Mouse (Mus musculus) kidney, embryonic 15.5 days (tissue): ENCODE measurements around the gene Tyk2. TPM values are rescaled to one million over a fixed set of nuclear protein-coding genes. Genes with fewer than 3 reads are reported as not detected.

ENCODE experiments used
- ATAC-seq: fragments of 200-750 bp; cut with Nextera tagmentation; replicated peaks from 2 replicates; pipeline ENCODE4 v1.8.0; 2017; ENCODE audit warnings: moderate TSS enrichment; ENCODE audit not compliant: low FRiP score
- H3K27ac ChIP-seq: fragments of 300-500 bp; sonication (generic); 2 replicates; pipeline ENCODE4 v1.5.1; 2015; ENCODE audit warnings: mild to moderate bottlenecking, inconsistent platforms
- H3K27me3 ChIP-seq: fragments of 300-500 bp; sonication (generic); 2 replicates; pipeline ENCODE4 v1.6.1; 2015; ENCODE audit warnings: inconsistent platforms
- H3K36me3 ChIP-seq: fragments of 300-500 bp; sonication (generic); 2 replicates; pipeline ENCODE4 v1.6.1; 2015; ENCODE audit warnings: inconsistent platforms
- H3K4me1 ChIP-seq: fragments of 300-500 bp; sonication (generic); 2 replicates; pipeline ENCODE4 v1.6.1; 2015; ENCODE audit warnings: inconsistent platforms
- H3K4me2 ChIP-seq: fragments of 300-500 bp; sonication (generic); 2 replicates; pipeline ENCODE4 v1.6.1; 2015; ENCODE audit warnings: moderate library complexity, mild to moderate bottlenecking, inconsistent platforms
- H3K4me3 ChIP-seq: fragments of 300-500 bp; sonication (generic); replicated peaks from 2 replicates; pipeline ENCODE4 v1.5.1; 2015; ENCODE audit warnings: mild to moderate bottlenecking, inconsistent platforms
- H3K9ac ChIP-seq: fragments of 300-500 bp; sonication (generic); 2 replicates; pipeline ENCODE4 v1.6.1; 2015; ENCODE audit warnings: mild to moderate bottlenecking, inconsistent platforms
- H3K9me3 ChIP-seq: fragments of 300-500 bp; sonication (generic); replicated peaks from 2 replicates; pipeline ENCODE4 v1.6.1; 2016; ENCODE audit warnings: inconsistent platforms
- WGBS: fragments of 180-500 bp; shearing (Covaris S2); methylation state at CpG from one replicate; pipeline ENCODE4 v1.1.7; 2015; ENCODE audit warnings: mixed read lengths; 5-methylcytosine and 5-hydroxymethylcytosine counted together
- microRNA-seq: library from miRNA; unstranded; fragments of <30 nt; microRNA quantifications from one replicate; pipeline ENCODE4, GENCODE M21; 2016
- polyA plus RNA-seq: library from polyadenylated mRNA; unstranded; fragments of >200 nt; fragmentation: Nextera tagmentation; extraction: Ambion mirVana; gene quantifications from 2 replicates; pipeline ENCODE4 v1.2.1, GENCODE M21; 2015

Tyk2 gene
- polyA plus RNA-seq, 1 experiment from 2014 or later, result 15.5 TPM

GRCm38 (mm10) chr9:21074173-21074572 is 56.9 kb downstream of the Tyk2 start:
- H3K9me3 ChIP-seq, result no peaks in the 10 kb centered on the region
- 0 out of 2 replicates have a peak overlapping the region, but pooled peaks have one; percentile 80 for H3K27ac ChIP-seq
- WGBS, result 80% methylated on average over 1 of the region's 1 CpGs
- no peak overlapping the region for H3K9ac ChIP-seq
- H3K4me1 ChIP-seq, result peaks cover 18% of the 10 kb centered on the region
- no peak overlapping the region for H3K4me3 ChIP-seq
- peaks cover 74% of the 10 kb centered on the region for H3K36me3 ChIP-seq
- H3K27me3 ChIP-seq, result no peaks in the 10 kb centered on the region
- ATAC-seq, result no peak
- no peak overlapping the region for H3K4me2 ChIP-seq

DNA sequence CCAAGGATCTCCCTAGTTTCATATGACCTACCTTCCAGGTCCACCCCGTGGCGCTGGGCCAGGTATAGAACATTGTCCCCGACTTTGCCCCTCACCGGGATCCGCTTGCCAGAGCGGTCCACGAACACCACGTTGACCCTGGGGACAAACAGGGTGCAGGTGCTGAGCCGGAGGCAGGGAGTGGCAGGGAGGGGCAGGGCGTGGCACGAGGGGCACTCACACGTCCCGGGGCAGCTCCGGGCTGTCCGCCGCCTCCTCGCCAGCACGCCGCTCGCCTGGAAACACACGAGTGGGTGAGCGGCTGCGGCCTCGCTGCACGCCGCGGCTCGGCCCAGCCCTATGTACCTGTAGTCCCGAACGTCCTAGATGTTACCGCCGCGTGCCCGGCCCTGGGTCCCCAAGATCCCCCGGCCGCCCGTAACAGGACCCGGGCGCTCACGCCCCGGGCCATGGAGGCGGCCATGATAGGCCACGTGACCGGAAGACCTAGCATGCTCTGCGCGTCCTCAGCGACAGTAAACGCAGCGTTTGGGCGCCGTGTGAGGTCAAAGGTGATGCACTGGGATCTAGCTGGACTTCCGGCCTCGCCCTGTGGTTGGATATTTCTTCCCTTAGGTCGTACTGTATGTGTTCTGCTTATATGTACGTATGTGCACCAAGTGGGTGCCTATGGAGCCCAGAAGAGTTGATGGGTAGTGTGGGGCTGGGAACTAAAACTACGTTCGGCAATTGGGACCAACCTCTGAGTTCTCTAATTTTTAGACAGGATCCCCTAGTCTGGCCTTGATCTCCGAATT is 57.8 kb downstream of the Tyk2 start, which contains the start of the genes Gm49373 and Fdx1l:
TSS of gene Gm49373 (minus strand) at position 53 of the 797 bp plus-strand sequence.
TSS of gene Fdx1l (minus strand) at position 571 of the 797 bp plus-strand sequence.
- Histone ChIP-seq H3K27ac (peak within 1 kb of the TSS; percentile 80), H3K4me3 (peak within 1 kb of the TSS; percentile 95), H3K4me2 (peak within 1 kb of the TSS; percentile 87), H3K36me3 (peaks cover 69% of the 10 kb centered on the region), H3K9ac (peak within 1 kb of the TSS; percentile 89), H3K27me3 (no peaks in the 10 kb centered on the region), H3K4me1 (peaks cover 18% of the 10 kb centered on the region), H3K9me3 (no peaks in the 10 kb centered on the region)
- ATAC-seq, result peak; percentile 94
- WGBS, result 2% methylated on average over 58 of the region's 58 CpGs

DNA sequence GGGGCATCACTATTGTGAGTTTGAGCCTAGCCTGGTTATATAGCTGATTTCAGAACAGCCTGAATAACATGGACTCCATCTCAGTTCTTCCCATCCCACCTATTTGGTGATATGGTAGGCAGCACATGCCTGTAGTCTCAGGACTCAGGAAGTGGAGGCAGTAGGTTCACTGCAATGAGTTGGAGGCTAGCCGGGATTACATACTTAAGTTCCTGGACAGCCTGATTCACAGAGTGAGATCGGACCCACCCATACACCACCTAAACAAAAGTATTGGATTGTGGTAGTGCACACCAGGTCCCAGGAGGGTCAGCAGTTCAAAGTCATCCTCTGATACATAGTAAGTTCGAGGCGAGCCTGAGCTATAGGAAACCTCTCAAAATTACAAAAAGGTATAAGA is 58.4 kb downstream of the Tyk2 start:
- H3K4me1 ChIP-seq, result peaks cover 18% of the 10 kb centered on the region
- no peaks in the 10 kb centered on the region for H3K9me3 ChIP-seq
- H3K36me3 ChIP-seq, result peaks cover 69% of the 10 kb centered on the region
- ATAC-seq, result 0 out of 2 replicates have a peak, but pooled peaks have one; percentile 7
- WGBS, result 12% methylated on average over 4 of the region's 4 CpGs
- peak overlapping the region; percentile 80 for H3K27ac ChIP-seq
- peak overlapping the region; percentile 89 for H3K9ac ChIP-seq
- no peaks in the 10 kb centered on the region for H3K27me3 ChIP-seq
- H3K4me3 ChIP-seq, result peak overlapping the region; percentile 95
- peak overlapping the region; percentile 87 for H3K4me2 ChIP-seq

- Histone ChIP-seq H3K9me3 (no peaks in the 10 kb centered on the region), H3K4me3 (no peak within 1 kb of the TSS), H3K9ac (no peak within 1 kb of the TSS), H3K4me1 (peaks cover 5% of the 10 kb centered on the region; the same call in 1 of the 2 replicates), H3K36me3 (peaks cover 67% of the 10 kb centered on the region), H3K27ac (no peak within 1 kb of the TSS), H3K27me3 (no peaks in the 10 kb centered on the region), H3K4me2 (no peak within 1 kb of the TSS)
- no peak for ATAC-seq
- WGBS, result 87% methylated on average over 27 of the region's 27 CpGs
These were observed 63.9 kb downstream of the Tyk2 start, which contains the start of gene Zglp1 for GRCm38 (mm10) chr9:21067006-21067684. Gene Zglp1 (minus strand): TSS chr9:21067093.

DNA sequence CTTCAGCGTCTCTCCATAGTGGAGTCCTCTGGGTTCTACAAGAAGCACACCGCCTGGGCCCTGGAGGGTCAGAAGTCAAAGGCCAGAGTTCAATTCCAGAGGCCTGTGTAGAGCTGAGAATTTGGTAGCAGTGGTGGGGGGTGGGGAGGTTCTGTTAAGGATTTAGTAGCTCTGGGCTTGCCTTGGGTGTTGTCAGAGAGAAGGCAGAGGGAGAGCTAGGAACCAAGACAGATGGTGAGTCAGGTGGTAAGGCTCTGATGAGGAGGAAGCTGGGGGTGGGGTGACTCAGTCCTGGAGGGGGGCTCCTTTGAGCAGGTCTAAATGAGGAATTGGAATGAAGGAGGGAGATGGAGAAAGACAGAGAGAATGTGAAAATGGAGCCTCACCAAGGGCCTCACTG is 68.1 kb downstream of the Tyk2 start:
- Histone ChIP-seq H3K9ac (no peak overlapping the region), H3K4me2 (no peak overlapping the region), H3K27me3 (no peaks in the 10 kb centered on the region), H3K4me3 (no peak overlapping the region), H3K4me1 (no peaks in the 10 kb centered on the region), H3K9me3 (no peaks in the 10 kb centered on the region), H3K36me3 (peaks cover 36% of the 10 kb centered on the region), H3K27ac (no peak overlapping the region)
- whole genome bisulfite sequencing, result 88% methylated on average over 2 of the region's 2 CpGs
- ATAC-seq, result no peak

Small RNA genes within 50 kb of the gene (microRNA-seq; reads per million reads assigned to microRNA genes)
- 0.89 reads per million for gene Mir7082

Other genes with a start within 250 kb of the Tyk2 start
- gene Ppan, start 243.1 kb downstream of the Tyk2 start, polyA plus RNA-seq, result 84.2 and 93.7 TPM in 2 replicates
- gene Eif3g, start 232.6 kb downstream of the Tyk2 start, polyA plus RNA-seq, result 319 and 321 TPM in 2 replicates
- 96.9 and 108 TPM in 2 replicates for gene Dnmt1, start 171.4 kb downstream of the Tyk2 start, polyA plus RNA-seq
- gene S1pr2, start 154.5 kb downstream of the Tyk2 start, polyA plus RNA-seq, result 29.8 and 32.7 TPM in 2 replicates
- 140 and 143 TPM in 2 replicates for gene Mrpl4, start 128.5 kb downstream of the Tyk2 start, polyA plus RNA-seq
- 10.8 and 13.7 TPM in 2 replicates for gene Icam1, start 115.3 kb downstream of the Tyk2 start, polyA plus RNA-seq
- gene Icam4, start 101.9 kb downstream of the Tyk2 start, polyA plus RNA-seq, result 2.0 and 2.7 TPM in 2 replicates
- gene Icam5, start 99.2 kb downstream of the Tyk2 start, polyA plus RNA-seq, result 0.18 and 0.38 TPM in 2 replicates
- gene Zglp1, start 64.2 kb downstream of the Tyk2 start, polyA plus RNA-seq, result 1.6 and 1.8 TPM in 2 replicates
- 0.45 and 0.86 TPM in 2 replicates for gene Gm49373, start 58.1 kb downstream of the Tyk2 start, polyA plus RNA-seq
- 53.9 and 61.0 TPM in 2 replicates for gene Fdx1l, start 57.6 kb downstream of the Tyk2 start, polyA plus RNA-seq
- 2.2 and 3.0 TPM in 2 replicates for gene Gm38431, start 39.2 kb downstream of the Tyk2 start, polyA plus RNA-seq
- 67.9 and 76.3 TPM in 2 replicates for gene Raver1, start 39.2 kb downstream of the Tyk2 start, polyA plus RNA-seq
- 332 and 351 TPM in 2 replicates for gene Cdc37, start 18.7 kb upstream of the Tyk2 start, polyA plus RNA-seq
- 12.6 and 12.7 TPM in 2 replicates for gene Pde4a, start 34.5 kb upstream of the Tyk2 start, polyA plus RNA-seq
- 55.1 and 64.2 TPM in 2 replicates for gene Keap1, start 108.1 kb upstream of the Tyk2 start, polyA plus RNA-seq
- gene S1pr5, start 117.2 kb upstream of the Tyk2 start, polyA plus RNA-seq, result 0.19 TPM in 1 of 2 replicates, not detected in the other
- 42.7 and 49.5 TPM in 2 replicates for gene Atg4d, start 134.1 kb upstream of the Tyk2 start, polyA plus RNA-seq
- 13.8 and 19.8 TPM in 2 replicates for gene Kri1, start 156.7 kb upstream of the Tyk2 start, polyA plus RNA-seq
- gene Cdkn2d, start 160.2 kb upstream of the Tyk2 start, polyA plus RNA-seq, result 51.2 and 51.5 TPM in 2 replicates
- 35.9 and 37.1 TPM in 2 replicates for gene Ap1m2, start 181.1 kb upstream of the Tyk2 start, polyA plus RNA-seq
- gene Slc44a2, start 189.5 kb upstream of the Tyk2 start, polyA plus RNA-seq, result 85.4 and 97.1 TPM in 2 replicates
- 208 and 221 TPM in 2 replicates for gene Ilf3, start 236.6 kb upstream of the Tyk2 start, polyA plus RNA-seq